ENCODE assay signal across 10 mouse cellular contexts in genomic region chr17:17587333-17588047, GRCm38 (mm10). TPM values are rescaled to one million over a fixed set of nuclear protein-coding genes. Genes with fewer than 3 reads are reported as not detected.
DNase-seq lines count a peak whose midpoint lies in the region; ATAC-seq and TF ChIP-seq lines count a peak whose summit lies in the region.
"Had no signal": no experiment of that assay in that cellular context is flagged by ENCODE, and none has a peak within 500 bp of the region (broad histone marks: within the 10 kb centered on the region; RNA-seq: fewer than 3 reads in every experiment).

No protein-coding gene starts in this region.

- dilution Hi-C loops in CH12.LX (cut with MboI; ENCODE audit: extremely low pct_ligation_motif_present, extremely low pct_unique_long_range_greater_than_20kb, low sequenced_read_pairs) = no loop called here

- 0 out of 2 replicates have a peak overlapping the region, but pooled peaks have one; percentile 10 for H3K4me2 ChIP-seq in heart, postnatal 0 days (ENCODE audit: low read depth, low read length)
- peak overlapping the region; percentile 99 for H3K4me2 ChIP-seq in CH12.LX (ENCODE audit: insufficient read depth, low read depth, poor library complexity, severe bottlenecking)

- no peaks in the 10 kb centered on the region for H3K27me3 ChIP-seq in heart, postnatal 0 days (ENCODE audit: control insufficient read depth, insufficient read depth, low read length)
- no peaks in the 10 kb centered on the region for H3K27me3 ChIP-seq in CH12.LX (replicated peaks)

- no peak for TF ChIP-seq POLR2A in CH12.LX (IDR thresholded peaks at IDR 0.05; ENCODE audit: low read depth, low read length)

- TF ChIP-seq EP300 in heart, postnatal 0 days (IDR thresholded peaks at IDR 0.05; ENCODE audit: low read depth) = no peak
- peak; percentile 97 for TF ChIP-seq EP300 in CH12.LX (IDR thresholded peaks at IDR 0.05; ENCODE audit: low read length)

- H3K79me2 ChIP-seq in CH12.LX (replicated peaks; ENCODE audit: control insufficient read depth, extremely low read depth, insufficient read depth, poor library complexity, severe bottlenecking) = peaks cover 66% of the 10 kb centered on the region

- DNase-seq in heart, postnatal 0 days (ENCODE audit: low spot score) = no peak
- no peak for DNase-seq in heart, adult 11 months
- peak; percentile 89 for DNase-seq in CH12.LX (ENCODE audit: extremely low read depth)
- no peak for DNase-seq in Muller cell, postnatal 12 days (ENCODE audit: inconsistent ontology term)
- no peak for DNase-seq in embryo, embryonic 9.5 days (ENCODE audit: extremely low spot score)
- DNase-seq: kidney, adult 18-20 months; lung, adult 18-20 months; thymus, adult 2 months had no signal

- WGBS in heart, postnatal 0 days = 57% methylated on average over 7 of the region's 7 CpGs

- H3K9ac ChIP-seq in heart, postnatal 0 days (replicated peaks; ENCODE audit: low read depth, low read length) = no peak overlapping the region
- peak overlapping the region; percentile 63 for H3K9ac ChIP-seq in CH12.LX (ENCODE audit: insufficient read depth, low read depth)

- peak; percentile 0; the same call in 1 of the 2 replicates for TF ChIP-seq RAD21 in CH12.LX (IDR thresholded peaks at IDR 0.05; ENCODE audit: low read depth, low read length)

- no peaks in the 10 kb centered on the region for H3K9me3 ChIP-seq in heart, postnatal 0 days (replicated peaks; ENCODE audit: control insufficient read depth, low read length)
- peaks cover 2% of the 10 kb centered on the region for H3K9me3 ChIP-seq in CH12.LX (replicated peaks; ENCODE audit: low read length)

- peak overlapping the region; percentile 60 for H3K27ac ChIP-seq in heart, postnatal 0 days (ENCODE audit: low read depth)
- H3K27ac ChIP-seq in CH12.LX (ENCODE audit: insufficient read depth, low read depth) = peak overlapping the region; percentile 98

- no peak for TF ChIP-seq CTCF in heart, postnatal 0 days (IDR thresholded peaks at IDR 0.05; ENCODE audit: low read depth)
- TF ChIP-seq CTCF in CH12.LX (conservative IDR thresholded peaks at IDR 0.05 in 1 of 2, IDR thresholded peaks at IDR 0.05 in 1 of 2; ENCODE audit: low read depth in 2 of 2, low read length in 2 of 2) = no peak

- H3K4me1 ChIP-seq in heart, postnatal 0 days (ENCODE audit: control insufficient read depth, insufficient read depth) = peaks cover 12% of the 10 kb centered on the region
- H3K4me1 ChIP-seq in CH12.LX (ENCODE audit: control insufficient read depth in 1 of 2, insufficient read depth in 2 of 2) = peaks cover 6 to 80% of the 10 kb centered on the region in 2 experiments

- in situ Hi-C loops in CH12.LX (cut with MboI; ENCODE audit: low pct_ligation_motif_present, low pct_unique_long_range_greater_than_20kb, low sequenced_read_pairs) = no loop called here

- H3K4me3 ChIP-seq in heart, postnatal 0 days (ENCODE audit: low read depth, low read length) = no peak overlapping the region
- peak overlapping the region; percentile 23 to 55 (median 30) for H3K4me3 ChIP-seq in CH12.LX (replicated peaks in 1 of 3; ENCODE audit: low read depth in 2 of 3, low read length in 2 of 3, poor library complexity in 1 of 3)

- H3K36me3 ChIP-seq in heart, postnatal 0 days (replicated peaks; ENCODE audit: control insufficient read depth, insufficient read depth, low read length) = 0 out of 2 replicates have a peak, but pooled peaks cover 3% of the 10 kb centered on the region
- peaks cover 0 to 8% of the 10 kb centered on the region in 2 experiments for H3K36me3 ChIP-seq in CH12.LX (replicated peaks in 1 of 2; ENCODE audit: control insufficient read depth in 1 of 2, insufficient read depth in 1 of 2, low read length in 1 of 2)

- no peak for ATAC-seq in heart, postnatal 0 days (ENCODE audit: insufficient read depth, low read depth)
- ATAC-seq in hematopoietic stem cell, adult 5-6 weeks (replicated peaks in 1 of 2; ENCODE audit: insufficient read depth in 1 of 2, low FRiP score in 2 of 2, low TSS enrichment in 1 of 2, low read depth in 1 of 2, poor library complexity in 2 of 2, severe bottlenecking in 2 of 2) = peak; percentile 96 to 98
- peak; percentile 91 for ATAC-seq in monocyte, adult 5-6 weeks (replicated peaks; ENCODE audit: insufficient number of reproducible peaks, low FRiP score, low TSS enrichment, poor library complexity, severe bottlenecking)

TF ChIP-seq in CH12.LX, 34 proteins besides CTCF, POLR2A, EP300 and RAD21:
- TF ChIP-seq TBP (conservative IDR thresholded peaks at IDR 0.05; ENCODE audit: low read depth, low read length) (no peak; the same call in 1 of the 2 replicates), PAX5 (IDR thresholded peaks at IDR 0.05; ENCODE audit: low read length) (no peak), MAFK (IDR thresholded peaks at IDR 0.05; ENCODE audit: insufficient replicate concordance, low read length) (peak; percentile 53; the same call in 1 of the 2 replicates), JUN (IDR thresholded peaks at IDR 0.05; ENCODE audit: insufficient read depth, low read depth, low read length) (peak; percentile 48), SIN3A (IDR thresholded peaks at IDR 0.05; ENCODE audit: low read length) (peak; percentile 81), BHLHE40 (IDR thresholded peaks at IDR 0.05; ENCODE audit: low read depth, low read length) (peak; percentile 50), MXI1 (IDR thresholded peaks at IDR 0.05; ENCODE audit: low read depth, low read length) (0 out of 2 replicates have a peak, but pooled peaks have one; percentile 34), IRF4 (IDR thresholded peaks at IDR 0.05; ENCODE audit: low read depth, low read length) (peak; percentile 91), NELFE (IDR thresholded peaks at IDR 0.05; ENCODE audit: low read depth, low read length) (no peak), E2F4 (IDR thresholded peaks at IDR 0.05; ENCODE audit: insufficient replicate concordance, low read depth, low read length) (no peak), TCF12 (IDR thresholded peaks at IDR 0.05; ENCODE audit: low read depth, low read length) (peak; percentile 94), ZC3H11A (IDR thresholded peaks at IDR 0.05; ENCODE audit: low read depth, low read length) (no peak), RCOR1 (conservative IDR thresholded peaks at IDR 0.05; ENCODE audit: low read depth, low read length) (no peak; the same call in 1 of the 2 replicates), ZKSCAN1 (IDR thresholded peaks at IDR 0.05; ENCODE audit: borderline replicate concordance, low read depth, low read length) (no peak), SMC3 (IDR thresholded peaks at IDR 0.05; ENCODE audit: low read depth, low read length) (no peak), USF1 (IDR thresholded peaks at IDR 0.05; ENCODE audit: low read depth, low read length) (no peak), MAZ (IDR thresholded peaks at IDR 0.05; ENCODE audit: low read depth, low read length) (peak; percentile 47; the same call in 1 of the 2 replicates), CHD2 (IDR thresholded peaks at IDR 0.05; ENCODE audit: low read length) (0 out of 2 replicates have a peak, but pooled peaks have one; percentile 41), ELF1 (IDR thresholded peaks at IDR 0.05; ENCODE audit: low read depth, low read length) (peak; percentile 79), USF2 (conservative IDR thresholded peaks at IDR 0.05; ENCODE audit: low read depth, low read length) (no peak), GABPA (IDR thresholded peaks at IDR 0.05; ENCODE audit: insufficient replicate concordance, low read depth, low read length) (no peak), MEF2A (IDR thresholded peaks at IDR 0.05; ENCODE audit: borderline replicate concordance, low read depth, low read length) (peak; percentile 79), ETS1 (conservative IDR thresholded peaks at IDR 0.05; ENCODE audit: low read depth, low read length) (peak; percentile 64), MAX (IDR thresholded peaks at IDR 0.05; ENCODE audit: low read length) (no peak), JUND (conservative IDR thresholded peaks at IDR 0.05; ENCODE audit: low read depth, low read length) (peak; percentile 81), ZNF384 (IDR thresholded peaks at IDR 0.05; ENCODE audit: low read depth, low read length) (no peak), POLR2AphosphoS2 (IDR thresholded peaks at IDR 0.05; ENCODE audit: low read depth, low read length) (no peak), CHD1 (IDR thresholded peaks at IDR 0.05; ENCODE audit: low read depth, low read length) (no peak; the same call in 1 of the 2 replicates), NRF1 (IDR thresholded peaks at IDR 0.05; ENCODE audit: low read depth, low read length) (no peak), UBTF (IDR thresholded peaks at IDR 0.05; ENCODE audit: low read depth, low read length) (0 out of 2 replicates have a peak, but pooled peaks have one; percentile 52), ZMIZ1 (IDR thresholded peaks at IDR 0.05; ENCODE audit: low read depth, low read length) (no peak; the same call in 1 of the 2 replicates), HCFC1 (IDR thresholded peaks at IDR 0.05; ENCODE audit: low read depth, low read length) (no peak; the same call in 1 of the 2 replicates), KAT2A (IDR thresholded peaks at IDR 0.05; ENCODE audit: insufficient replicate concordance, low read length) (no peak), MYC (IDR thresholded peaks at IDR 0.05; ENCODE audit: low read depth, low read length) (peak; percentile 54; the same call in 1 of the 2 replicates)

RNA-seq across cellular contexts. Expression of gene Lnpep, which starts 37.4 kb away (rescaled TPM):
- 53.0 and 56.2 TPM in 2 replicates for total RNA-seq in heart, postnatal 0 days (2014; rRNA removed; ENCODE audit: low replicate concordance)
- polyA plus RNA-seq in heart, postnatal 0 days (2015; fragmentation: Nextera tagmentation; extraction: Ambion mirVana) = 10.0 and 10.3 TPM in 2 replicates
- 34.6 and 36.5 TPM in 2 replicates for total RNA-seq in CH12.LX (2012; rRNA removed)
- 33.6 and 36.6 TPM in 2 replicates for total RNA-seq in CH12.LX (2014; rRNA removed)
- 19.1 and 40.8 TPM in 2 replicates for polyA plus RNA-seq in CH12.LX (2012; ENCODE audit: insufficient read length, low read depth)
- 62.1 and 83.2 TPM in 2 replicates for total RNA-seq in hematopoietic stem cell, adult 5-6 weeks (2017)
- 106 to 173 TPM (median 120 TPM) in 3 replicates for total RNA-seq in monocyte, adult 5-6 weeks (2017)
